Mouse (Mus musculus) left cerebral cortex, adult 2 months (tissue): Measurements from ENCODE around the gene Wasf1. TPM values are rescaled to one million over a fixed set of nuclear protein-coding genes. Genes with fewer than 3 reads are reported as not detected.
A peak's percentile ranks its signal among the peaks of the same experiment; 100 is the strongest.

Experiments
- DNase-seq, 2 experiments: peaks; one replicate each; pipeline ENCODE4 v3.0.0; 2021 to 2022; ENCODE audit warnings: low spot score in 2 of 2, mixed read lengths in 1 of 2; ENCODE audit errors: extremely low spot score in 1 of 2
- H3K27ac ChIP-seq: fragments of 200-600 bp; 2 replicates; pipeline ENCODE4 v1.8.1; 2022
- H3K4me3 ChIP-seq: fragments of 200-600 bp; 2 replicates; pipeline ENCODE4 v1.8.1; 2022
- CTCF ChIP-seq: fragments of 200-600 bp; IDR thresholded peaks from 2 replicates; pipeline ENCODE4 v1.8.1; 2022; ENCODE audit warnings: antibody characterized with exemption, mild to moderate bottlenecking, moderate library complexity
- intact Hi-C: fragments of 180-260 bp; cut with DNase I; formaldehyde crosslinking; loops from one replicate; pipeline ENCODE4 v1.15.1; 2025
- total RNA-seq, 2 experiments: library from RNA; stranded (reverse); gene quantifications; 2 replicates each; pipeline ENCODE4 v1.2.3; 2021

The Wasf1 gene
- total RNA-seq, 2 experiments from 2014 or later = 248 to 256 TPM

GRCm38 (mm10) chr10:40950176-40950575 is 66.9 kb downstream of the Wasf1 start:
- intact Hi-C loops = no loop called here
- DNase-seq = no peak
- no peak for TF ChIP-seq CTCF
- no peak overlapping the region for H3K27ac ChIP-seq
- H3K4me3 ChIP-seq = no peak overlapping the region

GRCm38 (mm10) chr10:40956206-40956605 is 72.9 kb downstream of the Wasf1 start:
- H3K27ac ChIP-seq = no peak overlapping the region
- no peak for DNase-seq

GRCm38 (mm10) chr10:40961365-40961764 is 78.1 kb downstream of the Wasf1 start:
- no peak for TF ChIP-seq CTCF
- Histone ChIP-seq H3K27ac (no peak overlapping the region), H3K4me3 (no peak overlapping the region)
- intact Hi-C loops = no loop called here
- DNase-seq = no peak

More at GRCm38 (mm10) chr10:40956206-40956605, 72.9 kb downstream of the Wasf1 start:
- no peak for TF ChIP-seq CTCF
- intact Hi-C loops = no loop called here
- H3K4me3 ChIP-seq = no peak overlapping the region

DNA sequence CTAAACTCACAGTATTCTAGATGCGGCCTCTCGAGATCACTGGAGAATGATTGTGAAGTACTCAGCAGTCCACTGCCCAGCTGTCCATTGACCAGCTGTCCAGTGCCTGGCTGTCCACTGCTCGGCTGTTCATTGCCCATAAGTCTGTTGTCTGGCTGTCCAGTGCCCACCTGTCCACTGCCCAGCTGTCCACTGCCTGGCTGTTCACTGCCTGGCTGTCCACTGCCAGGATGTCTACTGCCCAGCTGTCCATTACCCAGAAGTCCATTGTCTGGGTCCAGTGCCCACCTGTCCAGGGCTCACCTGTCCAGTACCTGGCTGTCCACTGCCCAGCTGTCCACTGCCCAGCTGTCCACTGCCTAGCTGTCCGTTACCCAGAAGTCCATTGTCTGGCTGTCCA is 78.7 kb downstream of the Wasf1 start:
- intact Hi-C loops = no loop called here
- TF ChIP-seq CTCF = no peak
- no peak overlapping the region for H3K27ac ChIP-seq
- H3K4me3 ChIP-seq = no peak overlapping the region
- DNase-seq = no peak

- Histone ChIP-seq H3K27ac (no peak overlapping the region), H3K4me3 (no peak overlapping the region)
- intact Hi-C loops = no loop called here
- TF ChIP-seq CTCF = no peak
- DNase-seq = no peak
Measured at GRCm38 (mm10) chr10:40964546-40964945, 81.3 kb downstream of the Wasf1 start.

GRCm38 (mm10) chr10:40968551-40968950 is 85.3 kb downstream of the Wasf1 start:
- intact Hi-C loops = loop anchor here (5.0 kb wide), 1 partner anchor 316 kb away; no protein-coding TSS in a partner anchor
- Histone ChIP-seq H3K27ac (no peak overlapping the region), H3K4me3 (no peak overlapping the region)
- no peak for DNase-seq
- TF ChIP-seq CTCF = no peak

DNA sequence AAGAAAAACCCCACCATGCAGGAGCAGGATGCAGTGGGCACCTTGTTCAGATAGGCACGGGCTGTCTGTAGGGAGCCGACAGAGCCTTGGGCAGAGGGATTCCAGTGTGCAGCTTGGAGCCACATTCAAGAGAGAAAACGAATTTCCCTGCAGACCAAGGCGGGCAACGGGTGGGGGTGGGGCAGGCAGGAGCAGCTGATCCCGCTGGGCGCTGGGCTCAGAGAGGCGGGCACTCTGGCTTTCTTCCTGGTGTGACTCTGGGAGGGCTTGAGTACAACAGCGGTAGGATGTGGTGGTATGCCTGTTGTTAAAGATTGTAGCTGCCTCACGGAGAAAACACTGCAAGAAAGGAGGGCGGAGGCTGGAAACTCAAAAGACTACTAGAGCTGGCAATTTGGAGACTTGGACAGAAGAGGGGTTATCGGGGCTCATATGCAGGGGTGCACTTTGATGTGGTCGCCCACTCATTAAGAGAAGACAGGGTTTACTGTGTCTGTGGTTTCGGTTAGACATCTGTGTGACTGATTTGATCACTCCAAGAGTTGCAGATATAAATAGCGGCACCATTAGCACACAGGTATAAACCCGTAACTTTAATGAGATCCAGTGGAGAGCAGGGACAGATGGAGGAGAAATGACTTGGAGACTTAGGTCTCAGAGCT is 86.2 kb downstream of the Wasf1 start:
- TF ChIP-seq CTCF = no peak
- Histone ChIP-seq H3K4me3 (peak overlapping the region; percentile 42), H3K27ac (peak overlapping the region; percentile 10; the same call in 1 of the 2 replicates)
- no peak for DNase-seq
- intact Hi-C loops = loop anchor here (5.0 kb wide), 2 partner anchors 87 to 317 kb away; partner anchors contain the start of genes Cdc40 and Wasf1

- intact Hi-C loops = loop anchor here (1.0 to 5.0 kb wide), 2 partner anchors 88 to 332 kb away; partner anchors contain the start of genes Cdc40 and Wasf1
- no peak overlapping the region; the same call in 1 of the 2 replicates for H3K27ac ChIP-seq
- DNase-seq = peak; percentile 51 to 54
- H3K4me3 ChIP-seq = no peak overlapping the region
- peak; percentile 26 for TF ChIP-seq CTCF
Measured at GRCm38 (mm10) chr10:40970601-40971245, 87.4 kb downstream of the Wasf1 start.

GRCm38 (mm10) chr10:40971256-40971655 is 88.0 kb downstream of the Wasf1 start:
- no peak overlapping the region for H3K27ac ChIP-seq
- H3K4me3 ChIP-seq = no peak overlapping the region
- intact Hi-C loops = loop anchor here (1.0 to 5.0 kb wide), 2 partner anchors 89 to 333 kb away; partner anchors contain the start of genes Cdc40 and Wasf1
- TF ChIP-seq CTCF = no peak
- no peak for DNase-seq

DNA sequence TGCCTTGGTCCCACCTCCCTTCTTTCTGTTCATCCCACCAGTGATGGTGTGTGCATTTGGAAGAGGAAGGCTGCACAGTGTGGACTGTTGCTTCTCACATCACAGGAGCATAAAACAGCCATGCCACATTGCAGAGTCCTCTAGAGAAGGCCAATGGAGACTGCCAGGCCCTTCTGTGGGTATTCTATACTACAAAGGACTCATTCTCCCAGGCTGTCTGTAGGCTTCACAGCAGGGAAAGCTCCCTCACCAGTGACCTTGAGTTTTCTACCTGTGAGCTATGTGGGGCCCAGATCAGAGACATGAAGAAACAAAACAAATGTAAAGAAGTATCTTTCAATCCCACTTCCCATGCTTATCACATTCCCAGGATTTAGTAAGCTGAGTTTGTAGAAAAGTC is 100.5 kb downstream of the Wasf1 start:
- intact Hi-C loops = no loop called here
- Histone ChIP-seq H3K4me3 (no peak overlapping the region), H3K27ac (no peak overlapping the region)
- no peak for TF ChIP-seq CTCF
- no peak for DNase-seq

DNA sequence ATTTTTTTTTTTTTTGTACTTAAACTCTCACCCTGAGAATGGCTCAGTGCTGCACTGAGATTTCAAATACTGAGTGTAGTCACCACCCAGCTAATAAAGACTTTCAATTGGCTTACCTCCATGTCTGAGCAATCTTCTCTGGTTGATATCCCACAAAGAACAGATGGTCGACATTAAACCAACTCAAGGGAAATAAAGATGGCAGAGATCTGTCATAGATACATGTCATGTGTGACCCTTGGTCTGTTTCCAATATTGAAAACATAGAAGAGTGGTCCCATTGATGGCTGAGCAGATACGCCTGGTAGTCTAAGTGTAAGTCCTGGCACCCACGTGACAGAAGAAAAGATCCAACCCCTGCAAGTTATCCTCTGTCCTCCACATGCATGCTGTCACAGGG is 101.3 kb downstream of the Wasf1 start:
- no peak for DNase-seq

DNA sequence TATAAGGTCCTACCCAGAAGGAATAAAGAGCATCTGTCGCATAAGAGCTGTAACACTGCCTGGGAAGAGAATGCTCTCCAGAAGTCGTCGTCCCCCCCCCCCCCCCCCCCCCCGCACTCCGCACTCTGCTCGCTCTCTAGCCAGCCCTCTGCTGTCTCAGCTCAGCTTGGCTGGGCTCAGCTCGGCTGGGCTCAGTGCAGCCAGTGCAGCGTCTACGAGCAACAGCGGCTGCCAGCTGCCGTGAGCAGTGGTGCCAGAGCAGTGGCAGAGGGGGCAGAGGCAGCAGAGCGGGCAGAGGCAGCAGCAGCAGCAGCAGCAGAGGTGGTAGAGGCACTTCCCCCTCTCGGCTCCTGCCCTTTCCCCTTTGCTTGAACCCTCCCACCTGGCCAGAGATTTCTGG is 102.1 kb downstream of the Wasf1 start:
- H3K4me3 ChIP-seq = no peak overlapping the region
- no peak for DNase-seq
- no peak for TF ChIP-seq CTCF
- H3K27ac ChIP-seq = no peak overlapping the region
- intact Hi-C loops = no loop called here

More for the DNA sequence above, 101.3 kb downstream of the Wasf1 start:
- intact Hi-C loops = no loop called here
- no peak for TF ChIP-seq CTCF
- Histone ChIP-seq H3K4me3 (no peak overlapping the region), H3K27ac (no peak overlapping the region)

Other genes starting within 250 kb of the Wasf1 start
- gene Mettl24, start 200.2 kb upstream of the Wasf1 start, total RNA-seq = 1 to 10 TPM; 1.6 to 2.8 TPM
- gene Cdc40, start 164 bp upstream of the Wasf1 start, total RNA-seq = 10 to 100 TPM; 43.6 to 46.7 TPM
- 1 to 10 TPM; 3.3 to 6.5 TPM for gene Gpr6, start 188.8 kb downstream of the Wasf1 start, total RNA-seq